Mouse (Mus musculus) E14TG2a.4 (cell line): ENCODE measurements around the gene Lrrfip1.

Experiments
- CTCF ChIP-seq: conservative IDR thresholded peaks from 2 replicates; pipeline ENCODE4 v1.5.1; 2014; ENCODE audit warnings: low read length
- NANOG ChIP-seq: IDR thresholded peaks from 2 replicates; pipeline ENCODE4 v1.6.1; 2014; ENCODE audit warnings: borderline replicate concordance, low read length, mixed read lengths

DNA sequence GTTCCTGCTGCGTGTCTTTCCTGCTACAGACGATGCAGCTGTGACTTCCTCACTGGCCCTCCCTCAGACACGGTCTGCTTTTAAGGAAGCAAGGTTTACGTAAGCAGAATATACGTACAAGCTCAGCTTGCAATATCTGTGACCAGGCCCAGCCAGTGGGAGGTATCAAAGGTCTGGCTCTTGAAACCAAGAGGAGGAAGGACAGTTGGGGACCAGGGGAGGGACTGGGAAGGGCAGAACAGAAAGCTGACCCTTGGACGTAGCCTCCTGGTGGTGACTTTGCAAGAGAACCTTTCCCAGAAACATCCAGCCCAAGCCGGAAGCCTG lies 81.8 kb downstream of the Lrrfip1 start:
- TF ChIP-seq CTCF (no peak), NANOG (no peak)
